24 mouse cellular contexts compared by ENCODE assay signal in genomic region chr16:88142136-88142535, GRCm38 (mm10).
DNase-seq lines count a peak whose midpoint lies in the region; ATAC-seq and TF ChIP-seq lines count a peak whose summit lies in the region.
"Had no signal": no experiment of that assay in that cellular context is flagged by ENCODE, and none has a peak within 500 bp of the region (broad histone marks: within the 10 kb centered on the region; RNA-seq: fewer than 3 reads in every experiment).

No protein-coding gene starts in this region.

- WGBS in cerebellum, adult 2 months: 11% methylated on average over 2 of the region's 2 CpGs
- whole genome bisulfite sequencing in forebrain, embryonic 14.5 days: 23% methylated on average over 2 of the region's 2 CpGs
- 17% methylated on average over 2 of the region's 2 CpGs for WGBS in forebrain, postnatal 0 days
- WGBS in hindbrain, postnatal 0 days: 34% methylated on average over 2 of the region's 2 CpGs
- 66% methylated on average over 2 of the region's 2 CpGs for WGBS in hindbrain, embryonic 10.5 days
- 48% methylated on average over 2 of the region's 2 CpGs for WGBS in midbrain, embryonic 16.5 days
- WGBS in midbrain, embryonic 15.5 days: 61% methylated on average over 2 of the region's 2 CpGs

- no peak for TF ChIP-seq POLR2A in cerebellum, adult 2 months (IDR thresholded peaks at IDR 0.05; ENCODE audit: borderline replicate concordance, insufficient read depth, low read length)

- H3K9ac ChIP-seq in forebrain, embryonic 14.5 days (ENCODE audit: low read length): no peak overlapping the region
- H3K9ac ChIP-seq in forebrain, postnatal 0 days: no peak overlapping the region
- no peak overlapping the region for H3K9ac ChIP-seq in hindbrain, postnatal 0 days (replicated peaks; ENCODE audit: low read length)
- H3K9ac ChIP-seq in midbrain, embryonic 16.5 days (ENCODE audit: low read depth, low read length): 0 out of 2 replicates have a peak overlapping the region, but pooled peaks have one; percentile 25
- no peak overlapping the region for H3K9ac ChIP-seq in midbrain, embryonic 15.5 days
- H3K9ac ChIP-seq: heart, embryonic 12.5 days; heart, embryonic 15.5 days; hindbrain, embryonic 14.5 days had no signal

- no peak overlapping the region for H3K27ac ChIP-seq in cerebellum, adult 2 months (ENCODE audit: insufficient read depth, low read length)
- no peak overlapping the region for H3K27ac ChIP-seq in forebrain, embryonic 14.5 days (ENCODE audit: low read depth, low read length)
- no peak overlapping the region for H3K27ac ChIP-seq in forebrain, postnatal 0 days (ENCODE audit: low read depth, low read length)
- no peak overlapping the region for H3K27ac ChIP-seq in hindbrain, postnatal 0 days
- H3K27ac ChIP-seq in hindbrain, embryonic 10.5 days: no peak overlapping the region
- H3K27ac ChIP-seq in midbrain, embryonic 16.5 days (ENCODE audit: low read length): peak overlapping the region; percentile 38; the same call in 1 of the 2 replicates
- H3K27ac ChIP-seq in midbrain, embryonic 15.5 days: no peak overlapping the region
- H3K27ac ChIP-seq: heart, embryonic 15.5 days; hindbrain, embryonic 14.5 days had no signal

- DNase-seq in cerebellum, postnatal 10 days: peak; percentile 11 to 22
- no peak for DNase-seq in cerebellum, adult 2 months
- peak; percentile 32 for DNase-seq in forebrain, embryonic 14.5 days (ENCODE audit: low spot score)
- no peak for DNase-seq in forebrain, postnatal 0 days
- DNase-seq in hindbrain, postnatal 0 days (ENCODE audit: low spot score): peak; percentile 20
- no peak for DNase-seq in hindbrain, embryonic 10.5 days (ENCODE audit: low spot score)
- DNase-seq: adrenal gland, postnatal 10 days; adrenal gland, postnatal 36 days; cerebellum, adult 11 months; cerebellum, adult 9-10 months; cerebellum, postnatal 36 days; gastrocnemius, postnatal 25 days; heart, adult 18-20 months; heart, postnatal 10 days; heart, postnatal 36 days; kidney, adult 2 months had no signal

- TF ChIP-seq CTCF in cerebellum, adult 2 months (IDR thresholded peaks at IDR 0.05; ENCODE audit: borderline replicate concordance, insufficient read depth, low read depth, low read length): no peak
- no peak for TF ChIP-seq CTCF in forebrain, postnatal 0 days (IDR thresholded peaks at IDR 0.05; ENCODE audit: low read depth)
- no peak for TF ChIP-seq CTCF in hindbrain, postnatal 0 days (IDR thresholded peaks at IDR 0.05; ENCODE audit: low read depth)

- H3K4me3 ChIP-seq in cerebellum, adult 2 months (replicated peaks; ENCODE audit: insufficient read depth, low read depth, low read length): no peak overlapping the region
- H3K4me3 ChIP-seq in forebrain, embryonic 14.5 days (ENCODE audit: low read depth, low read length): no peak overlapping the region
- no peak overlapping the region for H3K4me3 ChIP-seq in forebrain, postnatal 0 days (ENCODE audit: low read depth, low read length)
- H3K4me3 ChIP-seq in hindbrain, postnatal 0 days (ENCODE audit: low read length): no peak overlapping the region
- H3K4me3 ChIP-seq in hindbrain, embryonic 10.5 days: no peak overlapping the region
- no peak overlapping the region for H3K4me3 ChIP-seq in midbrain, embryonic 16.5 days (ENCODE audit: low read depth, low read length)
- no peak overlapping the region for H3K4me3 ChIP-seq in midbrain, embryonic 15.5 days
- H3K4me3 ChIP-seq: heart, embryonic 12.5 days; heart, embryonic 15.5 days had no signal

- H3K27me3 ChIP-seq in cerebellum, adult 2 months (ENCODE audit: control insufficient read depth, insufficient read depth, low read length): no peaks in the 10 kb centered on the region
- no peaks in the 10 kb centered on the region for H3K27me3 ChIP-seq in forebrain, embryonic 14.5 days (replicated peaks; ENCODE audit: control insufficient read depth, insufficient read depth, low read length)
- no peaks in the 10 kb centered on the region for H3K27me3 ChIP-seq in forebrain, postnatal 0 days (ENCODE audit: insufficient read depth, low read length)
- no peaks in the 10 kb centered on the region for H3K27me3 ChIP-seq in hindbrain, postnatal 0 days (ENCODE audit: insufficient read depth, low read length)
- H3K27me3 ChIP-seq in hindbrain, embryonic 10.5 days (ENCODE audit: insufficient read depth, poor library complexity, severe bottlenecking): no peaks in the 10 kb centered on the region
- H3K27me3 ChIP-seq in midbrain, embryonic 16.5 days (ENCODE audit: control insufficient read depth, insufficient read depth, low read depth, low read length): no peaks in the 10 kb centered on the region
- H3K27me3 ChIP-seq in midbrain, embryonic 15.5 days (replicated peaks): no peaks in the 10 kb centered on the region
- H3K27me3 ChIP-seq: heart, embryonic 12.5 days; heart, embryonic 15.5 days; Patski had no signal

- no peaks in the 10 kb centered on the region for H3K4me1 ChIP-seq in cerebellum, adult 2 months (ENCODE audit: control insufficient read depth, insufficient read depth, low read length)
- peaks cover 6% of the 10 kb centered on the region for H3K4me1 ChIP-seq in forebrain, embryonic 14.5 days (ENCODE audit: control insufficient read depth, insufficient read depth, low read length)
- no peaks in the 10 kb centered on the region; the same call in 1 of the 2 replicates for H3K4me1 ChIP-seq in forebrain, postnatal 0 days (ENCODE audit: insufficient read depth)
- H3K4me1 ChIP-seq in hindbrain, postnatal 0 days (ENCODE audit: insufficient read depth, low read length): no peaks in the 10 kb centered on the region
- no peaks in the 10 kb centered on the region for H3K4me1 ChIP-seq in hindbrain, embryonic 10.5 days (replicated peaks)
- H3K4me1 ChIP-seq in midbrain, embryonic 16.5 days (ENCODE audit: control insufficient read depth, insufficient read depth, low read length): peaks cover 11% of the 10 kb centered on the region
- H3K4me1 ChIP-seq in midbrain, embryonic 15.5 days: peaks cover 3% of the 10 kb centered on the region
- H3K4me1 ChIP-seq: heart, embryonic 12.5 days; heart, embryonic 15.5 days had no signal

- H3K4me2 ChIP-seq in forebrain, embryonic 14.5 days (ENCODE audit: low read length): no peak overlapping the region
- H3K4me2 ChIP-seq in forebrain, postnatal 0 days (ENCODE audit: low read depth): no peak overlapping the region
- H3K4me2 ChIP-seq in hindbrain, postnatal 0 days (ENCODE audit: low read depth, low read length): no peak overlapping the region
- H3K4me2 ChIP-seq in midbrain, embryonic 16.5 days (ENCODE audit: low read length): no peak overlapping the region
- no peak overlapping the region for H3K4me2 ChIP-seq in midbrain, embryonic 15.5 days
- H3K4me2 ChIP-seq: heart, embryonic 12.5 days; heart, embryonic 15.5 days; hindbrain, embryonic 14.5 days had no signal

- no peaks in the 10 kb centered on the region for H3K36me3 ChIP-seq in forebrain, embryonic 14.5 days (ENCODE audit: control insufficient read depth, insufficient read depth, low read length)
- H3K36me3 ChIP-seq in forebrain, postnatal 0 days (ENCODE audit: insufficient read depth): no peaks in the 10 kb centered on the region
- H3K36me3 ChIP-seq in hindbrain, postnatal 0 days (ENCODE audit: insufficient read depth, low read length): no peaks in the 10 kb centered on the region
- no peaks in the 10 kb centered on the region for H3K36me3 ChIP-seq in hindbrain, embryonic 10.5 days
- H3K36me3 ChIP-seq in midbrain, embryonic 16.5 days (ENCODE audit: control insufficient read depth, insufficient read depth, low read length): no peaks in the 10 kb centered on the region
- no peaks in the 10 kb centered on the region for H3K36me3 ChIP-seq in midbrain, embryonic 15.5 days (replicated peaks)
- H3K36me3 ChIP-seq: G1E; heart, embryonic 12.5 days; heart, embryonic 15.5 days had no signal

- peak; percentile 69; the same call in 1 of the 2 replicates for ATAC-seq in forebrain, embryonic 14.5 days
- ATAC-seq in forebrain, postnatal 0 days: no peak
- no peak for ATAC-seq in hindbrain, postnatal 0 days
- ATAC-seq in midbrain, embryonic 16.5 days: 0 out of 2 replicates have a peak, but pooled peaks have one; percentile 32
- no peak; the same call in 1 of the 2 replicates for ATAC-seq in midbrain, embryonic 15.5 days (replicated peaks)
- ATAC-seq: intestine, postnatal 0 days; Patski had no signal

- H3K9me3 ChIP-seq in forebrain, embryonic 14.5 days (replicated peaks; ENCODE audit: control insufficient read depth, low read length): no peaks in the 10 kb centered on the region
- no peaks in the 10 kb centered on the region for H3K9me3 ChIP-seq in forebrain, postnatal 0 days (ENCODE audit: low read length)
- H3K9me3 ChIP-seq in hindbrain, postnatal 0 days (ENCODE audit: low read length): no peaks in the 10 kb centered on the region
- no peaks in the 10 kb centered on the region for H3K9me3 ChIP-seq in hindbrain, embryonic 10.5 days
- H3K9me3 ChIP-seq in midbrain, embryonic 16.5 days (replicated peaks; ENCODE audit: control insufficient read depth, low read length, poor library complexity, severe bottlenecking): no peaks in the 10 kb centered on the region
- H3K9me3 ChIP-seq in midbrain, embryonic 15.5 days: no peaks in the 10 kb centered on the region
- H3K9me3 ChIP-seq: heart, embryonic 12.5 days; heart, embryonic 15.5 days had no signal

Comparison
In these comparisons a context has a peak if more than half of its experiments do, and no peak if none do; other contexts are left out.
1. DNase-seq: peak in cerebellum, postnatal 10 days (2 of 2), forebrain, embryonic 14.5 days (single experiment) and hindbrain, postnatal 0 days (single experiment); none in cerebellum, adult 2 months (0 of 2), forebrain, postnatal 0 days (single experiment) and hindbrain, embryonic 10.5 days (single experiment).
2. ATAC-seq: peak in forebrain, embryonic 14.5 days (single experiment) and midbrain, embryonic 16.5 days (single experiment); none in forebrain, postnatal 0 days (single experiment), hindbrain, postnatal 0 days (single experiment) and midbrain, embryonic 15.5 days (single experiment).